Mouse (Mus musculus): ENCODE measurements around the gene Olfr1037.
"Not testable (repeated sequence)": the region's sequence is repeated elsewhere in the genome, so short reads cannot be mapped to it uniquely, and the experiment has no call there.

The Olfr1037 gene

DNA sequence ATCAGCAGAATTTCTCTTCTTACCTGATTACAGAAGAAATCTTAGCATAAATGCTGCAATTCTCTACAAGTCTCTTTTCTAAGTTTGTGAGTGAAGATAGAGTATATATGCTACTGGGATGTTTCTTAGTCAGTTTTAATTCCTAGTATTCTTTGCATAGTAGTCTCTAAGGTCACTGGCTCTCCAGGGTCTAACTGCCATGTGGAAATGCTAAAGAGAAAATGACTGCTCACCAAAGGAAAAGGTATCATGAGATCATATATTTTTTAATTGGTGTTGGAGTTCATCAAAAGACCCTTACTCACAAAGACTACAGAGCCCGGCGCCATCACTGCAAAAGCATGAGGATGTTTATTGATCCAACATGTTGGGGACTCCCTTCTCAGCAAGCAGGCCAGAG is at the start of gene Olfr1037:
Olfr1037 (minus strand) TSS at position 101 of the 400 bp plus-strand sequence.
- no peak for DNase-seq

DNA sequence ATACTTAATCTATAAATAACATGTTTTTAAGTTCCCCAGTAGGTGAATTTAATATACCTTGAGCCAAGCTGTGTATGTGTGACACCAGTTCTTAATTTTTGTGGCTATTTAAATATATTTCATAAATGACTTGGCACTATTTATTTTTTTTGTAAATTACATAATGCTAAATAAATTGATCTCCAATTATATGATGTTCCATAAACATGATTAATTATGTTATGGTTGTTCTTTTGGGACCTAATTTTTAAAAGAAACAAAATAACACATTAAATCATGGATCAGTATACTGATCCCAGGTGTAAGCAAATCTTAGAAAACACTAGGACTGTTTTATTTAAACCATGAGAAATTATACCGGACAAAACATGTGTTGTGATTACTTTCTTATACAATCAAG is 48.6 kb upstream of the Olfr1037 start, which contains the start of gene Olfr1039:
Olfr1039 (minus strand) TSS at position 101 of the 400 bp plus-strand sequence.
- DNase-seq = no peak

DNA sequence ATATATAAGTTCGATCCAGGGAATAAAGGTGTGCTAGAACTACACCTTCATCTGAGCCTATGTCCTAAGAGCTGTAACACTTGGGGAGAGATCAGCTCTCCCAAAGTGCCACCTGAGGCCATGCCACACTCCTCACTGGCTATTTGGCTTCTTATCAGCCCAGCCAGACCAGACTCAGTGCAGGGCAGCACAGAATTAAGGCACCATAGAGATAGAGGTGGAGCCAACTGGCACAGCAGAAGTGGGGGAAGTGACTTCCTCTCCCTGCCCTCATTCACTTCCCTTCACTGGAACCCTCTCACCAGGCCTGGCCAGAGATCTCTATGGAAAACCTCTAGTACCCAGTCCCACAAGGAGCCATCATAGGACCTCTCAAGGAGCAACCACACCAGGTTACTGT is 6.7 kb downstream of the Olfr1037 start:
- not testable (repeated sequence) for DNase-seq

DNA sequence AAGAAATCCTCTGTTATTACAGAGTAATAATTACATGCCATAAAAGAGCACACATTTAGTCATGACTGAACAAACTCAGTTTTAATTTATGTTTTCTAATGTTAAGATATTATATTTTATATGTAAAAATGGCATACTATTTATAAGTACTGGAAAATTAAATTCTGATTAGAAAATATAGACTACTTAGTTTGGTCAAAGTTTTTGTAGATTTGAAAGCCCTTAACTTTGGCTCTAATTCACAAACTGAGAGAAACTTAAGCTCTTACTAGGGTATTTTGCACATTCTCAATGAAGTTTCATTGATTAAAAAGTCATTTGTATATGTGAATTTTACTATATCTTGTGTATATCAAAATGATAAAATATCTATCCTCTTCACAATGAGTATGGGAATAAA is 13.5 kb downstream of the Olfr1037 start, which contains the start of gene Olfr1036:
Olfr1036 (plus strand) TSS at position 301 of the 400 bp plus-strand sequence.
- not testable (repeated sequence) for DNase-seq

DNA sequence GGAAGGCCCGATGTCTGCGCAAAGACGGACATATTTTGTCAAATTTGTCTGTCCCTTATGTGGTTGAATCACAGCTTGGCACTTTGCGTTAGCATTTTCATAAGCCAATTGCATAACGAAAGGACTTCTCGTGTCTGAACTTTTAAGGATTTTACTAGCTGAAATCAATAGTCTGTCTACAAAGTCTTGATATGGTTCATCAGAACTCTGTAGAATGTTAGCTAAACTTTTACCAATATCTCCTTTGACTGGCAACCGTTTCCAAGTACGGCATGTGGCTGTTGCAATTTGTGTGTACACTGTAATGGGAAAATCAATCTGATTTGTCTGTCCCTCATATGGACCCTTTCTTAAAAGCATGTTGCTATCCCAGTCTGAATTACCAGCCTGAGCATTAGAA is 17.0 kb downstream of the Olfr1037 start:
- DNase-seq = no peak

DNA sequence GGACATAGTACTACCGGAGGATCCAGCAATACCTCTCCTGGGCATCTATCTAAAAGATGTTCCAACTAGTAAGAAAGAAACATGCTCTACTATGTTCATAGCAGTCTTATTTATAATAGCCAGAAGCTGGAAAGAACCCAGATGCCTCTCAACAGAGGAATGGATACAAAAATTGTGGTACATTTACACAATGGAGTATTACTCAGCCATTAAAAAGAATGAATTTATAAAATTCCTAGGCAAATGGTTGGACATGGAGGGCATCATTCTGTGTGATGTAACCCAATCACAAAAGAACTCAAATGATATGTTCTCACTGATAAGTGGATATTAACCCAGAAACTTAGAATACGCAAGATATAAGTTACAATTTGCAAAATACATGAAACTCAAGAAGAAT is 23.4 kb downstream of the Olfr1037 start:
- not testable (repeated sequence) for DNase-seq

- not testable (repeated sequence) for DNase-seq
Measured at GRCm38 (mm10) chr2:86050777-86051176, 36.4 kb downstream of the Olfr1037 start.

GRCm38 (mm10) chr2:86045561-86045960 is 41.6 kb downstream of the Olfr1037 start, which contains the start of gene Olfr1034:
Gene Olfr1034 (plus strand): TSS chr2:86045861.
- no peak for DNase-seq
